Mouse (Mus musculus) liver, embryonic 14.5 days (tissue): ENCODE data around the gene Piezo1.

ENCODE experiments used
- CTCF ChIP-seq: IDR thresholded peaks from 2 replicates; pipeline ENCODE4 v1.5.1; 2016; ENCODE audit warnings: antibody characterized with exemption, low read depth, control low read depth
- EP300 ChIP-seq: IDR thresholded peaks from 2 replicates; pipeline ENCODE4 v1.6.1; 2016; ENCODE audit warnings: antibody characterized with exemption, low read depth

GRCm38 (mm10) chr8:122561199-122561598, 10.1 kb upstream of the Piezo1 start:
- TF ChIP-seq CTCF = no peak
- TF ChIP-seq EP300 = no peak
